Mouse (Mus musculus): ENCODE results near the gene Ltbp1.

DNA sequence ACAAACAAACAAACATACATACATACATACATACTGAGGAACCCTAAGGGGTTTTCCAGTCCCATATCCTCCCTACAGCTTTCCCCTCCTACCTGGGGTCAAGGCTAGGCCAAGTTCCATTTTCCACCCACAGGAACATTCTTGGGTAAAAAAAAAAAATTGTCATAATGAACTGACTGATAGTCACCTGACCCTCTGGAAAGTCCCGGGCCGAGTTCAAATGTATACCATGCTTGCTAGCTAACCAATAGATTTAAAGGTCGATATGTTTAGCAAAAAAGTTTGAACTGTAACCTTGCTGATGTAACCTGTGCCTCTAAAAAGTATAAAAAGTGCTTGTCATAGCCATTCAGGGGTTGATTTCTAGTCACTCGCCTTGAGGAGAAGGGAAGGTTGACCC is 15.7 kb upstream of the Ltbp1 start:
- no peak for TF ChIP-seq EP300 (IDR thresholded peaks at IDR 0.05; ENCODE audit: low read depth in 1 of 2, low read length in 2 of 2)
- no peak for TF ChIP-seq CTCF (IDR thresholded peaks at IDR 0.05 in 2 of 3, conservative IDR thresholded peaks at IDR 0.05 in 1 of 3; ENCODE audit: control insufficient read depth in 1 of 3, insufficient read depth in 1 of 3, low read depth in 2 of 3, low read length in 3 of 3, poor library complexity in 1 of 3, severe bottlenecking in 1 of 3)
- no peak for TF ChIP-seq USF1 (IDR thresholded peaks at IDR 0.05; ENCODE audit: low read depth, low read length)
- TF ChIP-seq POLR2A (IDR thresholded peaks at IDR 0.05; ENCODE audit: control insufficient read depth in 1 of 2, insufficient read depth in 1 of 2, low read depth in 1 of 2, low read length in 2 of 2, poor library complexity in 1 of 2), result no peak
- TF ChIP-seq SMC3 (IDR thresholded peaks at IDR 0.05; ENCODE audit: low read depth, low read length), result no peak
- no peak for TF ChIP-seq BHLHE40 (IDR thresholded peaks at IDR 0.05; ENCODE audit: borderline replicate concordance, low read depth, low read length)

Measured in MEL (cell line).